ENCODE assay signal across 7 mouse cellular contexts in the genomic region with DNA sequence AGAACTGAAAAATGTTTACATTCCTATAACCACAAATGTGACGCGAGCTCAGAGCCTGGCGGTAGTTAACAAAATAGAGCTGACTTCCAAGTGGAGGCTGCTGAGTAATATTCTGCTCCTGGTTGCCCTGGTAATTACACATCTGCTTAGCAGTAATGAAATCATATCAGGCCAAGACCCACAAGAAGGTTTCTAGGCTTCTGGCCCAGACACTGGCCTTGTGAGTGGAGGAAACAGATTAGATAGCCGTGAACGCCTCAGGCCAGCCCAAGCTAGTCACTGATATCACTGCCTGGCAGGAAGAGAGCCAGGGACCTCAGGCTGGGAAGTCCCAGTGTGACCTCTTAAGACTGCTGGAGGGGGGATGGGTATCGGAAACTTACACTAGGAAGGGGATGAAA. TPM values are rescaled to one million over a fixed set of nuclear protein-coding genes. Genes with fewer than 3 reads are reported as not detected.
DNase-seq lines count a peak whose midpoint lies in the region; ATAC-seq lines count a peak whose summit lies in the region.

No protein-coding gene starts in this region.

- H3K36me3 ChIP-seq in embryonic facial prominence, embryonic 14.5 days (ENCODE audit: control insufficient read depth, insufficient read depth, low read length) = no peaks in the 10 kb centered on the region
- no peaks in the 10 kb centered on the region for H3K36me3 ChIP-seq in limb, embryonic 12.5 days
- no peaks in the 10 kb centered on the region for H3K36me3 ChIP-seq in midbrain, embryonic 11.5 days (ENCODE audit: control insufficient read depth, insufficient read depth, low read length)

- peak; percentile 86 for ATAC-seq in embryonic facial prominence, embryonic 14.5 days (ENCODE audit: low read depth)
- no peak for ATAC-seq in limb, embryonic 12.5 days (ENCODE audit: insufficient number of reproducible peaks, insufficient read depth, low FRiP score, low TSS enrichment, low read depth)
- peak; percentile 46; the same call in 1 of the 2 replicates for ATAC-seq in midbrain, embryonic 11.5 days (ENCODE audit: low FRiP score)

- H3K9me3 ChIP-seq in embryonic facial prominence, embryonic 14.5 days (ENCODE audit: control insufficient read depth, low read length) = no peaks in the 10 kb centered on the region
- no peaks in the 10 kb centered on the region for H3K9me3 ChIP-seq in limb, embryonic 12.5 days
- H3K9me3 ChIP-seq in midbrain, embryonic 11.5 days (ENCODE audit: control insufficient read depth, low read length) = no peaks in the 10 kb centered on the region

- peaks cover 17% of the 10 kb centered on the region for H3K4me1 ChIP-seq in embryonic facial prominence, embryonic 14.5 days (ENCODE audit: control insufficient read depth, insufficient read depth, low read length)
- H3K4me1 ChIP-seq in limb, embryonic 12.5 days (replicated peaks) = peaks cover 20% of the 10 kb centered on the region
- peaks cover 7% of the 10 kb centered on the region; the same call in 1 of the 2 replicates for H3K4me1 ChIP-seq in midbrain, embryonic 11.5 days (ENCODE audit: control insufficient read depth, insufficient read depth, low read length)

- no peak overlapping the region for H3K4me3 ChIP-seq in embryonic facial prominence, embryonic 14.5 days (ENCODE audit: low read depth, low read length)
- H3K4me3 ChIP-seq in limb, embryonic 12.5 days (replicated peaks) = no peak overlapping the region
- H3K4me3 ChIP-seq in midbrain, embryonic 11.5 days (ENCODE audit: low read depth, low read length) = no peak overlapping the region

- H3K27me3 ChIP-seq in embryonic facial prominence, embryonic 14.5 days (replicated peaks; ENCODE audit: control insufficient read depth, insufficient read depth, low read length) = no peaks in the 10 kb centered on the region
- H3K27me3 ChIP-seq in limb, embryonic 12.5 days = no peaks in the 10 kb centered on the region
- H3K27me3 ChIP-seq in midbrain, embryonic 11.5 days (ENCODE audit: control insufficient read depth, insufficient read depth, low read length) = no peaks in the 10 kb centered on the region

- peak; percentile 89 for DNase-seq in adrenal gland, postnatal 14 days
- DNase-seq in embryonic facial prominence, embryonic 14.5 days (ENCODE audit: low spot score) = peak; percentile 93
- DNase-seq in heart, postnatal 25 days (ENCODE audit: low spot score) = peak; percentile 79
- DNase-seq in midbrain, embryonic 11.5 days (ENCODE audit: low spot score, missing footprints) = no peak
- peak; percentile 23 to 58 for DNase-seq in urinary bladder, postnatal 36 days (ENCODE audit: low spot score in 2 of 2)
- no peak for DNase-seq in cerebellum, adult 11 months

- intact Hi-C loops in heart, postnatal 25 days (cut with DNase I) = no loop called here

- peak overlapping the region; percentile 65; the same call in 1 of the 2 replicates for H3K27ac ChIP-seq in embryonic facial prominence, embryonic 14.5 days (replicated peaks; ENCODE audit: low read depth, low read length)
- H3K27ac ChIP-seq in limb, embryonic 12.5 days = peak overlapping the region; percentile 72
- no peak overlapping the region for H3K27ac ChIP-seq in midbrain, embryonic 11.5 days (ENCODE audit: low read depth, low read length)

- 8% methylated on average over 6 of the region's 6 CpGs for WGBS in embryonic facial prominence, embryonic 14.5 days
- 21% methylated on average over 6 of the region's 6 CpGs for WGBS in limb, embryonic 12.5 days
- 48% methylated on average over 6 of the region's 6 CpGs for WGBS in midbrain, embryonic 11.5 days

- 0 out of 2 replicates have a peak overlapping the region, but pooled peaks have one; percentile 14 for H3K9ac ChIP-seq in embryonic facial prominence, embryonic 14.5 days (ENCODE audit: low read depth, low read length)
- no peak overlapping the region; the same call in 1 of the 2 replicates for H3K9ac ChIP-seq in limb, embryonic 12.5 days (replicated peaks)
- no peak overlapping the region for H3K9ac ChIP-seq in midbrain, embryonic 11.5 days (ENCODE audit: low read length)

- 0 out of 2 replicates have a peak overlapping the region, but pooled peaks have one; percentile 8 for H3K4me2 ChIP-seq in embryonic facial prominence, embryonic 14.5 days (ENCODE audit: low read depth, low read length)
- H3K4me2 ChIP-seq in limb, embryonic 12.5 days = peak overlapping the region; percentile 23; the same call in 1 of the 2 replicates
- no peak overlapping the region for H3K4me2 ChIP-seq in midbrain, embryonic 11.5 days

RNA-seq across cellular contexts. Expression of a gene that starts 27.6 kb away (rescaled TPM):
- total RNA-seq in adrenal gland, postnatal 14 days (2021) = 40.6 and 46.3 TPM in 2 replicates
- 49.6 and 61.0 TPM in 2 replicates for polyA plus RNA-seq in embryonic facial prominence, embryonic 14.5 days (2014; fragmentation: Nextera tagmentation; extraction: Ambion mirVana)
- 10 to 100 TPM; 19.0 to 24.4 TPM for total RNA-seq in heart, postnatal 25 days (2021)
- polyA plus RNA-seq in limb, embryonic 12.5 days (2016; fragmentation: Nextera tagmentation; extraction: Ambion mirVana) = 84.1 and 88.4 TPM in 2 replicates
- 104 and 106 TPM in 2 replicates for polyA plus RNA-seq in midbrain, embryonic 11.5 days (2014; fragmentation: Nextera tagmentation; extraction: Ambion mirVana)

Comparison
In these comparisons a context has a peak if more than half of its experiments do, and no peak if none do; other contexts are left out.
1. DNase-seq: peak in adrenal gland, postnatal 14 days (single experiment), embryonic facial prominence, embryonic 14.5 days (single experiment), heart, postnatal 25 days (single experiment) and urinary bladder, postnatal 36 days (2 of 2); none in midbrain, embryonic 11.5 days (single experiment) and cerebellum, adult 11 months (single experiment).